Mouse (Mus musculus) olfactory bulb, adult 2 months (tissue): ENCODE data around the gene Gprc5c.

ENCODE experiments used
- CTCF ChIP-seq: fragments of 200-500 bp; IDR thresholded peaks from 2 replicates; pipeline ENCODE4 v1.5.1; 2012; ENCODE audit warnings: low read depth, mild to moderate bottlenecking, low read length, moderate library complexity; ENCODE audit not compliant: insufficient read depth
- POLR2A ChIP-seq: fragments of 200-500 bp; IDR thresholded peaks from 2 replicates; pipeline ENCODE4 v1.6.1; 2012; ENCODE audit warnings: mild to moderate bottlenecking, low read depth, low read length, moderate library complexity; ENCODE audit not compliant: insufficient read depth

DNA sequence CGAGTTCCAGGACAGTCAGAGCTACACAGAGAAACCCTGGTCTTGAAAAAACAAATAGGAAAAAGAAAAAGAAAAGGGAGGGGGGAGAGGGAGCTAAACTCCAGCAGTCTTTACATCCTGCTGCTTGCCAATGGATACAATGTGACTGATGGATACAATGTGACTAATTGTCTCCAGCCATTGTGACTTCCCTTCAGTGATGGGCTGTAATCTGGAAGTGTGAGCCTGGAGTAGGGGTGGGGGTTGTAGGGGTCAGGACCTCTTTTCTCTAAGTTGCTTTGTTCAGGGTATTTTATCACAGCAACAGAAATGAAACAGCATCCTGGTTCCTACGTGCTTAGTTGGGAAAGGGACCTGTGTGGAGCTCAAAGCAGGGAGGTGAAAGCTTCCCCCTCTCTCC is 31.8 kb upstream of the Gprc5c start:
- TF ChIP-seq CTCF: no peak
- TF ChIP-seq POLR2A: no peak
